Mouse (Mus musculus): ENCODE results near the gene Tamm41. TPM values are rescaled to one million over a fixed set of nuclear protein-coding genes. Genes with fewer than 3 reads are reported as not detected.

Tamm41 gene
- polyA plus RNA-seq, 2 experiments: 39.8 to 60.8 TPM

- H3K27ac ChIP-seq (replicated peaks; ENCODE audit: low read depth, low read length): no peak overlapping the region
- 85% methylated on average over 14 of the region's 14 CpGs for WGBS
Observed at GRCm38 (mm10) chr6:115027485-115027992, 10.1 kb downstream of the Tamm41 start.

GRCm38 (mm10) chr6:115022876-115023275 lies 14.8 kb downstream of the Tamm41 start:
- H3K4me2 ChIP-seq (replicated peaks; ENCODE audit: low read depth, low read length, severe bottlenecking): no peak overlapping the region
- H3K9me3 ChIP-seq (ENCODE audit: control insufficient read depth, low read length): no peaks in the 10 kb centered on the region
- H3K4me3 ChIP-seq (replicated peaks; ENCODE audit: low read length): no peak overlapping the region
- no peak for ATAC-seq (ENCODE audit: low FRiP score, low read depth)
- 87% methylated on average over 9 of the region's 9 CpGs for WGBS
- no peak for DNase-seq (ENCODE audit: low spot score)
- H3K9ac ChIP-seq (ENCODE audit: low read depth, low read length, severe bottlenecking): no peak overlapping the region
- H3K27me3 ChIP-seq (ENCODE audit: control insufficient read depth, insufficient read depth, low read length): no peaks in the 10 kb centered on the region
- no peak for TF ChIP-seq POLR2A (IDR thresholded peaks at IDR 0.05; ENCODE audit: borderline replicate concordance, extremely low read depth, insufficient read depth, insufficient read length)
- peaks cover 53% of the 10 kb centered on the region for H3K36me3 ChIP-seq (ENCODE audit: control insufficient read depth, insufficient read depth, low read length)
- H3K27ac ChIP-seq (replicated peaks; ENCODE audit: low read depth, low read length): no peak overlapping the region
- H3K4me1 ChIP-seq (ENCODE audit: control insufficient read depth, insufficient read depth, low read length): no peaks in the 10 kb centered on the region

More at GRCm38 (mm10) chr6:115027485-115027992, 10.1 kb downstream of the Tamm41 start:
- no peaks in the 10 kb centered on the region for H3K4me1 ChIP-seq (ENCODE audit: control insufficient read depth, insufficient read depth, low read length)
- peaks cover 47% of the 10 kb centered on the region for H3K36me3 ChIP-seq (ENCODE audit: control insufficient read depth, insufficient read depth, low read length)
- no peak overlapping the region for H3K4me3 ChIP-seq (replicated peaks; ENCODE audit: low read length)
- no peak for DNase-seq (ENCODE audit: low spot score)
- no peak overlapping the region for H3K9ac ChIP-seq (ENCODE audit: low read depth, low read length, severe bottlenecking)
- no peaks in the 10 kb centered on the region for H3K9me3 ChIP-seq (ENCODE audit: control insufficient read depth, low read length)
- H3K27me3 ChIP-seq (ENCODE audit: control insufficient read depth, insufficient read depth, low read length): no peaks in the 10 kb centered on the region
- ATAC-seq (ENCODE audit: low FRiP score, low read depth): no peak
- TF ChIP-seq POLR2A (IDR thresholded peaks at IDR 0.05; ENCODE audit: borderline replicate concordance, extremely low read depth, insufficient read depth, insufficient read length): no peak
- H3K4me2 ChIP-seq (replicated peaks; ENCODE audit: low read depth, low read length, severe bottlenecking): no peak overlapping the region

GRCm38 (mm10) chr6:115015461-115015860 lies 22.2 kb downstream of the Tamm41 start:
- H3K4me1 ChIP-seq (ENCODE audit: control insufficient read depth, insufficient read depth, low read length): no peaks in the 10 kb centered on the region
- H3K4me2 ChIP-seq (replicated peaks; ENCODE audit: low read depth, low read length, severe bottlenecking): no peak overlapping the region
- H3K27ac ChIP-seq (replicated peaks; ENCODE audit: low read depth, low read length): no peak overlapping the region
- H3K27me3 ChIP-seq (ENCODE audit: control insufficient read depth, insufficient read depth, low read length): no peaks in the 10 kb centered on the region
- H3K9ac ChIP-seq (ENCODE audit: low read depth, low read length, severe bottlenecking): no peak overlapping the region
- ATAC-seq (ENCODE audit: low FRiP score, low read depth) (no peak), DNase-seq (ENCODE audit: low spot score) (no peak)
- H3K9me3 ChIP-seq (ENCODE audit: control insufficient read depth, low read length): no peaks in the 10 kb centered on the region
- H3K36me3 ChIP-seq (ENCODE audit: control insufficient read depth, insufficient read depth, low read length): peaks cover 42% of the 10 kb centered on the region
- WGBS: 90% methylated on average over 13 of the region's 13 CpGs
- TF ChIP-seq POLR2A (IDR thresholded peaks at IDR 0.05; ENCODE audit: borderline replicate concordance, extremely low read depth, insufficient read depth, insufficient read length): no peak
- H3K4me3 ChIP-seq (replicated peaks; ENCODE audit: low read length): no peak overlapping the region

GRCm38 (mm10) chr6:115013574-115013973 lies 24.1 kb downstream of the Tamm41 start:
- peaks cover 48% of the 10 kb centered on the region for H3K36me3 ChIP-seq (ENCODE audit: control insufficient read depth, insufficient read depth, low read length)
- ATAC-seq (ENCODE audit: low FRiP score, low read depth) (no peak), DNase-seq (ENCODE audit: low spot score) (no peak)
- H3K27me3 ChIP-seq (ENCODE audit: control insufficient read depth, insufficient read depth, low read length): no peaks in the 10 kb centered on the region
- WGBS: 89% methylated on average over 4 of the region's 4 CpGs
- TF ChIP-seq POLR2A (IDR thresholded peaks at IDR 0.05; ENCODE audit: borderline replicate concordance, extremely low read depth, insufficient read depth, insufficient read length): no peak
- H3K4me3 ChIP-seq (replicated peaks; ENCODE audit: low read length): no peak overlapping the region
- no peak overlapping the region for H3K9ac ChIP-seq (ENCODE audit: low read depth, low read length, severe bottlenecking)
- no peaks in the 10 kb centered on the region for H3K4me1 ChIP-seq (ENCODE audit: control insufficient read depth, insufficient read depth, low read length)
- no peak overlapping the region for H3K4me2 ChIP-seq (replicated peaks; ENCODE audit: low read depth, low read length, severe bottlenecking)
- H3K27ac ChIP-seq (replicated peaks; ENCODE audit: low read depth, low read length): no peak overlapping the region
- no peaks in the 10 kb centered on the region for H3K9me3 ChIP-seq (ENCODE audit: control insufficient read depth, low read length)

DNA sequence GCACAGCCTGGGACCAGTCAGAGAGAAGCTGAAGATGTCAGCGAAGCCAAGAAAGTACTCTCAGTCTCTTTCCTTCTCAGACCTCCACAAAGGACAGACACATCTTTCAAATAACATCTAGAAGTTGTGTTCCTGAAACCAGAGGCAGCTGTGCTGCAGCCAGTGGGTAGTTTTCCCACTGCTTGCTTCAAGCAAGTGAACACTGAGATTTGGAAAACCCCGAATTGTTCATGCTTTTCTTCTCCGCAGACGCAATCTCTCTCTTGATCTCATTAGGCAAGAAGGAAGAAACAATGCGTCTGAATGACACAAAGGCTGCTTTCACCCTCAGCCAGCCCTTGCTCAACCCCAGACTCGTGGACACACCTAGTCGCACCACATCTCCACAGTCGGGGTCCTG lies 25.9 kb downstream of the Tamm41 start:
- TF ChIP-seq POLR2A (IDR thresholded peaks at IDR 0.05; ENCODE audit: borderline replicate concordance, extremely low read depth, insufficient read depth, insufficient read length): no peak
- WGBS: 64% methylated on average over 8 of the region's 8 CpGs
- Histone ChIP-seq H3K4me2 (replicated peaks; ENCODE audit: low read depth, low read length, severe bottlenecking) (no peak overlapping the region), H3K4me3 (replicated peaks; ENCODE audit: low read length) (no peak overlapping the region), H3K9ac (ENCODE audit: low read depth, low read length, severe bottlenecking) (no peak overlapping the region), H3K27ac (replicated peaks; ENCODE audit: low read depth, low read length) (no peak overlapping the region), H3K9me3 (ENCODE audit: control insufficient read depth, low read length) (no peaks in the 10 kb centered on the region), H3K4me1 (ENCODE audit: control insufficient read depth, insufficient read depth, low read length) (0 out of 2 replicates have a peak, but pooled peaks cover 2% of the 10 kb centered on the region), H3K27me3 (ENCODE audit: control insufficient read depth, insufficient read depth, low read length) (no peaks in the 10 kb centered on the region), H3K36me3 (ENCODE audit: control insufficient read depth, insufficient read depth, low read length) (peaks cover 41% of the 10 kb centered on the region)
- no peak for DNase-seq (ENCODE audit: low spot score)
- no peak for ATAC-seq (ENCODE audit: low FRiP score, low read depth)

Data from limb, embryonic 14.5 days (tissue).